Mouse (Mus musculus): ENCODE data around the gene Setd3. TPM values are rescaled to one million over a fixed set of nuclear protein-coding genes. Genes with fewer than 3 reads are reported as not detected.

Gene Setd3
- total RNA-seq, 2 experiments from 2014 or later: 83.9 to 91.6 TPM

DNA sequence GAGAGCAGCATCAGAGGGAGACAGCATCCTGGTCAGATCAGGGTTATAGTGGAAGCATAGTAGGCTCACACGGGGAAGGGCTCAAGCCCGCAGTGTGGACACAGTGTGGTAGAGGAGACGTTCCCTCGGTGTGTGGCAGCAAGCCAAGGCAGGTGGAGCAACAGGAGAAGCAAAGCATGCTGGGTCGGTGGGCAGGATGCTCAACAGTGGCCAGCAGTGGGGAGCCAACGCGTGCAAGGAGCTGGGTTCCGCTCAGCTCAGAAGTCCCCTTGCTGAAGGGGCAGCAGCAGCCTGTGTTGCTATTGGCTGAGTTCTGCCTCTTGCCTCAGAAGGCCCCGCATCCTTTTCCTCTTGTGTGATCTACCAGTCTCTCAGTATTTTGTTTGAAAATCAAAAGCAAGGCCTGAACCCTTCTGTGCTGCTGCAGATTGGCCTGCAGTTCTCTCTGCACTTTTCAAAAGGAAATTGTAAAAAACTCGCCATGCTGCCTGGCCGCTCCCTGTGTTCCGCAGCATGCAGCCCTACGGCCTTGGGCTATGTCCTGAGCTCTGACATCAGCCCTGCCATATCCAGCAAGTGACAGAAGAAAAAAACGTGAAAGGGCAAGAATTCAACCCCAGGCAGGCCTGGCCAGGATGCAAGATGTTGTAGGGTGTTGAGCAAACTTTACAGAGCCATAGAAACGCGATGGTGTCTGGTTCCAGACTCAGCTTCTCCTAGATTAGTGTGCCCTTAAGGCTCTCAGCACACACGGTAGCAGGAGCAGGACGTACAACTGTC, 80.7 kb downstream of the Setd3 start:
- no peak for DNase-seq

DNA sequence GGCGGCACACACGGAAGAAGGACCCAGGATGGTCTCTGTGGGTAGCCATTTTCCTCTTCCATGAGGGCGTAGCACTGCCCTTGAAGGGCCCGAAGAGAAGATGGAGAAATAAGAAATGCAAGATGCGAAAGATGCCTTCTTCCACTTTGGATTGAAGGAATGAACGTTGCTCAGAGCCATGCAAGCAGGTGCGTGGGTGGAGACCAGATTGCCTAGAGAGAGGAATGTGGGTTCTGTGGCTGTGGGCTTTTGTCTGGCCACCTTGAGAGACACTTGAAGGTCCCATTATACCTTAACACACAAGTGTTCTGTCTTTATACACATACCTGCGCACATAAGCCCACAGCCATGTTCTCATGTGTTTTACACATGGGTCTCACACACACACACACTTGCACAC, 81.5 kb downstream of the Setd3 start:
- intact Hi-C loops (cut with DNase I): no loop called here
- no peak for DNase-seq

More for the DNA sequence above, 80.7 kb downstream of the Setd3 start:
- intact Hi-C loops (cut with DNase I): no loop called here

DNA sequence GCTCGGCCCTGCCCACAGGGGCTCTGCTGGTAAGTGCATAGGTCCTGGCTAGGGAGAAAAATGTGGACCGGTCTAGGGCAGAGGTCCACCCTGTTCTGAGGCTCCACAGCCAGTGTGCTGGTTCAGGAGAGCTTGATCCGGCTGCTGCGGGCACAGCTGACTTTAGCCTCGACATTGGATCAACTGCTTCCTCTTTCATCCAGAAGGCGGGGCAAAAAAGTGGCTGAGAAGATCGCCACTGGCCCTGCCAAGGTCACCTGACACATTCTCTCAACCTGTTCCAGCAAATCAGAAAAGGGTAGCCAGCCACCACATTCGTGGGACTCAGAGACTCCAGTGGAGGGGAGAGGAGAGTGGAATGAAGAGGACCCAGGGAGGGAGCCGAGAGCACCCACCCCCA, 90.9 kb downstream of the Setd3 start:
- DNase-seq: no peak
- intact Hi-C loops (cut with DNase I): no loop called here

DNA sequence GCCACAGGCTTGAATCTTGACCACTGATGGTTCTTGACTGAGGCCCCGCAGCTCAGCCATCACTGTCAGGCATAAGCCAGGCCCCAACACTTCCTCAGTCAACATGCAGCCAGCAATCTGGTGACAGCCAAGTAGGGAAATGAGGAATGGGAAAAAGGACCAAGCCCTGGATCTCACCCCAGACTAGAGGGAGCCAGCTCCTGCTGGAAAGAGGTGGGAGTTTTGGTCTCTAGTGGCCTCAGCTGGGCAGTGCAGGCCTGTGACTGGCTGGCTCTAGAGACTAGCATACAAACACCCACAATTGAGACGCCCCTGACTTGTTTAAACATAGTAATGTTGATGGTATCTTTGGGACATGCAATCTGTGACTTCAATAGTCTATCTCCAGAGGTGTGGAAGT, 91.6 kb downstream of the Setd3 start:
- intact Hi-C loops (cut with DNase I): no loop called here
- no peak for DNase-seq

DNA sequence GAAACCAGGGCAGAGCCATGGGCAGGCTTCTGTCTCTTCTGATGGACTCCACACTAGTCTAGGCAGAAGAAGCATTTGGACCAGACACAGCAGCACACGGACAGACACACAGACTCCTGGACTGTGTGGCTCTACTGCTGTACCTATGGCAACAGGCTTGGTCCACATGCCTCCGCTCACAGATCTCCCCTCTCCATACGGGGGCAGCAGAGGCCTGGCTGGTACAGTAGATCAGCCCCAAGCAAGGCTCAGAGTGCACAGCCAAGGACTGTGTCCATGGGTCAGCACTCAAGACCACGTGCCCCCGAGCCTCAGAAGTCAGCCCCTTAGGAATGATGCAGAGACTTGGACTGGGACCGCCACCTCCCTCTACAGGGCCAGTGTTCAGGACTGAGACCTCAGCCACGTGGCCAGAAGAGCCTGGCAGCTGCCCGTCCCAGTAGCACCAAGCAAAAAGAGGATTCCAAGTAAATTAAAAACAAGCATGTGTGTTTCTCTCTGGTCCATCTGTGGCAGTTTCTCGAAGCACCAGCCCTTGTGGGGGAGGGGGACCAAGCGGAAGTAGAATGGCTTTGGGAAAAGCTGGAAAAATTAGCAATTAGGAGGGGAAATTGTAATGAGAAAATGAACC, 100.9 kb downstream of the Setd3 start:
- no peak for DNase-seq
- intact Hi-C loops (cut with DNase I): no loop called here

DNA sequence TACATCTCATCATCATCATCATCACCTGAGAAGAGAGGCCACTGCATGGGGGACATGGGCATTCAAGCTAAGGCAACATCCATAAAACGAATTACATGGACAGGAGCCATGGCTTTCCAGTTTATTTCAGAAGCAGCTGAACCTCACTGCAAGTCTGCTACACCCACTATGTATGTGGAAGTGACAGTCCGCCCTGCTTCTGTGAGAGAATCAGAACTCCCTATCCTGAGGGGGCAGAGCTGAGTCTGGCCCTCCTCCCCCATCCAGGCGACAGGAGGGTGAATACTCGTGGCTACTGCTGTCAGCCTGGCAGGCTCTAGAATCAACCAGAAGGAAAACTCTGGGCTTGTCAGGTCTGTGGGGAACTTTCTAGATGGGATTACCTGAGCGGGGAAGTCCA, 106.2 kb downstream of the Setd3 start:
- intact Hi-C loops (cut with DNase I): no loop called here
- no peak for DNase-seq

DNA sequence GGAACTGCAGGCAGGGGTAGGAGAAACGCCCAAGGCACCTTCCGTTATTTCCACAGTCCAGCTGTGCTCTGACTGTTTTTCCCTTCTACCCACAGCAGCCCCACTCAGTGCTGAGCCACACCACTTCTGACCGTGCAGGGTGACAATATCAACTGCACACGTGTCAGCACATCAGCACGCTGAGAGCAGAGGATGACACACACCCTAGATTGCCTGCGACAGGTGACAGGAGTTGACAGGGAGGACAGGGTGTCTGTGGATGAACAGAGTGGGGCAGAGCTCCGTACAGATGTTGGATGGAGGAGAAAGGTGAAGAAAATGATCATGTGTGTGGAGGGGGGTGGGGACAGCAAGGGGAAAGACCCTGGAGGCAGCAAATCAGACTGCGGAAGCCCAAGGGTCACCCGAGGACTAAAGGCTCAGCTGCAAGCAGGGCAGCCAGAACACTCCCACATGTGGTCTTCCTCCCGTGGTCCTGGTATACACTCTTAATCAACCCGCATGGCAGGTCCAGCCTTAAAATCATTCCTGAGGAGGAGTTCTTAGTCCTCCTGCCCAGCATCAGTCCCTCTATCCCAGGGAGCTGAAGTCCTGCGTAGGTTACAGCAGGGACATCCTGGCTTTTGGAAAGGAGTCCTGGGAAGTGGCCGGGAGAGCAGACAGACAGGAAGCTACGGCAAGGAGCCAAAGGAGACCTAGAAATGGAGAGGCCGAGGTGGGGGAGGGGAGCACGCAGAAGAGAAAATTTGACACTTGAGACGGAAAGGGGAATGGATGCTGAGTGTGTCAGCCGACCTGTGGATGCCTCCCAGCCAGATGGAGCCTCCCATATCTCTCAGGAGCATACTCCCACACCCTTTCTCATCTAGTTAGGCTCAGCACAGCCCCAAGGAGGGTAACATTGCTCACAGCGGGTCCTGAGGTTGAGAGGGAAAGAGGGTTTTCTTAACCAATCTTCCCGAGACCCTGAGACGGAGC, 108.1 kb downstream of the Setd3 start:
- intact Hi-C loops (cut with DNase I): no loop called here

DNA sequence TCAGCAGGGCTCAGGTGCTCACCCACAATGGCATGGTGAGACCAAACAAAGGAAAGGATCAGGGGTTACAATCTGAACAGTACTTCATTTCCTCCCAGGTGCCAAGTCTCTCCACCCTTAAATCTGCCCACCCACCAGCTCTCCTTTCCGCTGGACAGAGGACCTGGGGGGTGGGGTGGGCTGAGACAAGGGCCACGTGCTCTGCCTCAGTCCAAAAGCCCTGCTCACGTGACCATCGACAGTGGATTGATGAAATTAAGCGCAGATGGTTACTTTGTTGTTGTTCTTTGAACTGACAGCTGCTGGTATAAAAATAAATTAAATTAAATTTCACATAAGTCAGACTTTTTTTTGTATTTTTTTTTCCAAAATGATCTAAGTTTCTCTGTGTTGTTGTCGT, 109.6 kb downstream of the Setd3 start:
- intact Hi-C loops (cut with DNase I): no loop called here
- no peak for DNase-seq

More for the DNA sequence above, 108.1 kb downstream of the Setd3 start:
- no peak for DNase-seq

DNA sequence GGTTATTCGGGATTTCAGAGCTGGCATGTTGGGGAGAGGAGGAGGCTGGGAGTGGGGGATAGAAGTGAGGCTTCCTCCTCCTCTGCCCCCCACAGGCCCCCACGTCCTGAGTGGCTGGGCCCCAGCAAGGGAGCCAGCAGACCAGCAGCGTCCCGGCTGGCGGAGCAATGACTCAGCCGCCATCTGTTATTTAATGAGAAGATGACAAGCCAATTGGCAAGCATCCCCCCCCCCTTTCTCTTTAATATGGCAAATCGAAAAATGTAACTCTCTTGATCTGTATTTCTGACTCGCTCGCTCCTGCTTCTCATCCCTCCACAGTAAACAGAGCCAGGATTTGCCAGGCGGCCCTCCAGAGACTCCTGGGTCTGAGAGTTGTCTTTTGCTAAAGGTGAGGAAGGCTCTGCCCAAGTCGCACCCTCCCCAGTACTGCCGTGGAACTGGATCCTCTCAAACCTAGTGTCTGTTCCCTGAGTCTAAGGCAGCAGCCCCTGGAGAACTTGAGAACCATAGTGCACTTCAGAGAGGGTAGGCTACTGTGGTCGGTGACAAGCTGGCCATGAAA, 111.2 kb downstream of the Setd3 start:
- DNase-seq: no peak

DNA sequence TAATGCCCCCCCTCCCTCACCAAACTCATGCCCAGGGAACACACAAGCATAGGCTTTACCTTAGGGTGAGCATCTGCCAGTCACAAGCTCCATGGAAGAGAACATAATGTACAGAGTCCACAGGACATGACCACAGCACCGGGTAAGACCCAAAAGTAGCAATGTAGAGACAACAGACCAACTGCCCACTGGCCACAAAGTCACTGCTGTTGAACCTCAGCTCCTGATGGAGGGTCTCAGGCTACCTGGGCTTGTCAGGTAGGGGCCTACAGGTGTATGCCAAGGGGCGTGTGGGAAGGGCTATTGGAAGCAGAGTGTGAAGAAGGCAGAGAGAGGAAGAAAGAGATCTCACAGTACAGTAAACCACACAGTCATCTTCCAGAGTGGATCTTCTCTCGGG, 111.9 kb downstream of the Setd3 start:
- intact Hi-C loops (cut with DNase I): no loop called here
- DNase-seq: no peak

More for the DNA sequence above, 111.2 kb downstream of the Setd3 start:
- intact Hi-C loops (cut with DNase I): no loop called here

DNA sequence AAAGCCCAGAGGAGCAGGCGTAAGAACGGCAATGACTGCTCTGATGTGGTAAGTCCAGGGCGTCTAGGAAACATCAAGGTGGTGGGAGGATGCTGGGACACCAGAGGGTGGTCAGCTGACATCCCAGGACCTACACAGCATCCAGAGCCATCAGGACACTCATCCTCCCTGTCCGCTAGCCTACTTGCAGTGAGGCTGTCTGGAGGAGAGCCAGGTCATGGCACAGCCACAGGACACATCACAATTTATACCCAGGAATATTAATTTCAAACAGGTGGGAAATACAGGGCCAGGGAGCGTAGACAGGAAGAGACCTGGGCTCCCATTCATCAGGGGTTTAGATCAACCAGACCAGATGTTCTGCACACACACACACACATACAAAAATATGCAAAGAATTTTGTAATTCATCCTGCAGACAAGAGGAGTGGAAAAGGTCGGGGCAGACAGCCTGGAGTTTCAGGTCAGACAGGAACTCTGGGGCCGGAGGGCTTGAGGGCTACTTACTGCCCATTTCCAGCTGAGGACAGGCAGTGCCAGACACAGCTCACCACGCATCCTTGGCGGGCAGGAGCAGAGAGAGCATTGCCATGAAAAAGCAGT, 114.6 kb downstream of the Setd3 start:
- intact Hi-C loops (cut with DNase I): no loop called here
- DNase-seq: no peak

DNA sequence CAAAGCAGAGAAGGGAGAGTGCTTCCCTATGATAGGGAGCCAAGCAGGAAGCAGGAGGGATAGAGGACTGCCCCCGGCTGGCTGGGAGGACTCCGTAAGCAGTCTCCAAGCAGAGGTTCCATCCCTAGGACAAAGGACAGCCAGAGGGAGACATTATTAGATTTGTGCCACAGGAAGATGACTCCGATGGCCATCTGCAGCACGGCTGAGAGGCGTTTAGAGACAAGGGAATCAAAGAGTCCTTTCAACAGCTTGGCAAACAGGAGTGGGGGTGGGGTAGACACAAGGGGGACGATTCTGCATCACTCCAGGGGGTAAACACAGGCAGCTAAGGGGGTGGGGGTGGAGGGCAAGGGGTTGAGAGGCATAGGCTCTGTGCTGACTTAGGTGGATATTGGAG, 115.1 kb downstream of the Setd3 start:
- DNase-seq: no peak

DNA sequence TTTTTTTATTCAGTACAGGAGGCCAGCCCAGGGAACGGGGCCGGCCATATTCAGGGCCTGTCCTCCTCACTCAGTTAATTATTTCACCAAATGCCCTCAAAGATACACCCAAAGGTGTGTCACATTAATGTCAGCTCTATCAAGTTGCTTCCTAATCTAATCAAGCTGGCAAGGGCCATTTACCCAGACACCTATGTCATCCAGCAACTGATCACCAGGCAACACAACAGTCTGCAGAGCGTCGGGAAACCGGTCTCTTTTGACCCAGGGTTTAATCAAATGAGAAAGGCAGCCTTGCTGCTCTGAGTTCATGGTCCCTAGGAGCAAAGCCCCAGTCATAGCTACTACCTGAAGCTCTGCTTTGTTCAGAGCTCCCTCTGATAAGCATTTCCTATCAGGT, 117.0 kb downstream of the Setd3 start:
- intact Hi-C loops (cut with DNase I): no loop called here
- no peak for DNase-seq

More for the DNA sequence above, 115.1 kb downstream of the Setd3 start:
- intact Hi-C loops (cut with DNase I): no loop called here

DNA sequence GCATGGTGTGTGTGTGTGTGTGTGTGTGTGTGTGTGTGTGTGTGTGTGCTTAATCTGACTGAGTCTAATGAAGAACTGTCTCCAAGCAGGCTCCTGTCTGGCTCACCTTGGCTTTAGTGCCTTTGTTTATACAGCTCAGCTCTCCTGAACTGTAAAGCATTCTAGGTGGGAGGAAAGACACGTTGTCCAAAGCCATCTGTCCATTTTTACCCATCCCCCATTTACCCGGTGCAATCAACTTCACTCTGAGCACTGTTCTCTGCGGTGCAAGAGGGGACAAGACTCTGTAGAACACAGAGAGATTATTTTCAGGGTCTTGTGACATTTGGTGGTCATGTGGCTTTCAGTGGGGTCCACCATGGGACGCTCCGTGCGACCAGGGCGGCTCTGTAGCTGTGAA, 117.5 kb downstream of the Setd3 start:
- intact Hi-C loops (cut with DNase I): no loop called here
- no peak for DNase-seq

Other genes starting within 250 kb of the Setd3 start
- under 1 TPM; 0.76 to 0.86 TPM for gene Bcl11b, start 175.7 kb downstream of the Setd3 start, total RNA-seq (2021)
- gene Ccnk, start 265 bp upstream of the Setd3 start, total RNA-seq (2021): 10 to 100 TPM; 28.8 to 30.5 TPM
- 10 to 100 TPM; 33.6 to 38.9 TPM for gene Ccdc85c, start 96.1 kb upstream of the Setd3 start, total RNA-seq (2021)
- 1 to 10 TPM in 1 of 2 experiments, under 1 TPM in 1; 0.94 to 1.6 TPM for gene Hhipl1, start 127.0 kb upstream of the Setd3 start, total RNA-seq (2021)
- gene Cyp46a1, start 155.1 kb upstream of the Setd3 start, total RNA-seq (2021): under 1 TPM; 0.41 to 0.44 TPM
- 10 to 100 TPM; 74.3 to 87.1 TPM for gene Eml1, start 191.6 kb upstream of the Setd3 start, total RNA-seq (2021)

Data from heart, postnatal 36 days (tissue).